Mouse (Mus musculus) forebrain, embryonic 13.5 days (tissue): ENCODE data around the gene Alpl. TPM values are rescaled to one million over a fixed set of nuclear protein-coding genes. Genes with fewer than 3 reads are reported as not detected.

Experiments
- ATAC-seq: fragments of 200-750 bp; cut with Nextera tagmentation; 2 replicates; pipeline ENCODE4 v1.8.0; 2017
- H3K27ac ChIP-seq: fragments of 300-500 bp; sonication (generic); 2 replicates; pipeline ENCODE4 v1.5.1; 2015; ENCODE audit warnings: inconsistent platforms, mild to moderate bottlenecking, moderate library complexity
- H3K27me3 ChIP-seq: fragments of 300-500 bp; sonication (generic); 2 replicates; pipeline ENCODE4 v1.6.1; 2015; ENCODE audit warnings: mild to moderate bottlenecking, inconsistent platforms
- H3K36me3 ChIP-seq: fragments of 300-500 bp; sonication (generic); 2 replicates; pipeline ENCODE4 v1.6.1; 2015; ENCODE audit warnings: mild to moderate bottlenecking, inconsistent platforms; ENCODE audit not compliant: poor library complexity, severe bottlenecking
- H3K4me1 ChIP-seq: fragments of 300-500 bp; sonication (generic); 2 replicates; pipeline ENCODE4 v1.6.1; 2015; ENCODE audit warnings: inconsistent platforms
- H3K4me2 ChIP-seq: fragments of 300-500 bp; sonication (generic); 2 replicates; pipeline ENCODE4 v1.6.1; 2015; ENCODE audit warnings: inconsistent platforms, mild to moderate bottlenecking, moderate library complexity
- H3K4me3 ChIP-seq: fragments of 300-500 bp; sonication (generic); 2 replicates; pipeline ENCODE4 v1.5.1; 2015; ENCODE audit warnings: mild to moderate bottlenecking, inconsistent platforms
- H3K9ac ChIP-seq: fragments of 300-500 bp; sonication (generic); 2 replicates; pipeline ENCODE4 v1.6.1; 2015; ENCODE audit warnings: mild to moderate bottlenecking, inconsistent platforms
- H3K9me3 ChIP-seq: fragments of 300-500 bp; sonication (generic); replicated peaks from 2 replicates; pipeline ENCODE4 v1.6.1; 2016; ENCODE audit warnings: inconsistent platforms
- WGBS: fragments of 180-500 bp; shearing (Covaris S2); methylation state at CpG from one replicate; pipeline ENCODE4 v1.1.7; 2015; 5-methylcytosine and 5-hydroxymethylcytosine counted together
- polyA plus RNA-seq: library from polyadenylated mRNA; unstranded; fragments of >200 nt; fragmentation: Nextera tagmentation; extraction: Ambion mirVana; gene quantifications from 2 replicates; pipeline ENCODE4 v1.2.1, GENCODE M21; 2015

Gene Alpl
- polyA plus RNA-seq, 1 experiment from 2014 or later = 10.5 TPM

- Histone ChIP-seq H3K4me2 (no peak overlapping the region), H3K9me3 (no peaks in the 10 kb centered on the region), H3K36me3 (no peaks in the 10 kb centered on the region), H3K9ac (no peak overlapping the region), H3K27me3 (no peaks in the 10 kb centered on the region), H3K4me3 (no peak overlapping the region), H3K27ac (no peak overlapping the region), H3K4me1 (peaks cover 10% of the 10 kb centered on the region)
- ATAC-seq = no peak
- WGBS = 79% methylated on average over 17 of the region's 17 CpGs
Observed at GRCm38 (mm10) chr4:137778397-137779184, 17.6 kb downstream of the Alpl start.

GRCm38 (mm10) chr4:137777866-137778265 is 18.3 kb downstream of the Alpl start:
- H3K9ac ChIP-seq = no peak overlapping the region
- peaks cover 12% of the 10 kb centered on the region for H3K4me1 ChIP-seq
- H3K27ac ChIP-seq = no peak overlapping the region
- H3K9me3 ChIP-seq = no peaks in the 10 kb centered on the region
- 82% methylated on average over 4 of the region's 4 CpGs for WGBS
- H3K36me3 ChIP-seq = no peaks in the 10 kb centered on the region
- H3K4me3 ChIP-seq = no peak overlapping the region
- no peak overlapping the region for H3K4me2 ChIP-seq
- no peaks in the 10 kb centered on the region for H3K27me3 ChIP-seq
- no peak for ATAC-seq

DNA sequence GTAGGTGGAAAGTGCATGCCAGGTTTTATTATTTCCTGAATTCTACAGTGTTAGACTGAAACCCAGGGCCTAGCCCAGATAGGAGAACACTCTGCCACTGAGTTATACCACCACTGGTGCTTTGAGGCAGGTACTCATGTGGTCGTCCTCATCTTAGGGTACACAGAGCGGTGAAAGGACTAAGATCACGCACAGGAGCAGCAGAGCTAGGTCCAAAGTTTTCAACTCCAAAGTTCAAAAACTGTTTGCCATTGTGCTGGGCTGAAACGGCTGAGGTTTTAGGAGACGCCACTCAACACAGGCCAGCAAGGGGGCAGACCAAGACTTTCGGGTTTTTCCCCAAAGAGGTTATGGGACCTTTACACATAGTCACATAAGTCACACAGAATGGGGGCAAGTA is 21.7 kb downstream of the Alpl start:
- peaks cover 12% of the 10 kb centered on the region for H3K4me1 ChIP-seq

DNA sequence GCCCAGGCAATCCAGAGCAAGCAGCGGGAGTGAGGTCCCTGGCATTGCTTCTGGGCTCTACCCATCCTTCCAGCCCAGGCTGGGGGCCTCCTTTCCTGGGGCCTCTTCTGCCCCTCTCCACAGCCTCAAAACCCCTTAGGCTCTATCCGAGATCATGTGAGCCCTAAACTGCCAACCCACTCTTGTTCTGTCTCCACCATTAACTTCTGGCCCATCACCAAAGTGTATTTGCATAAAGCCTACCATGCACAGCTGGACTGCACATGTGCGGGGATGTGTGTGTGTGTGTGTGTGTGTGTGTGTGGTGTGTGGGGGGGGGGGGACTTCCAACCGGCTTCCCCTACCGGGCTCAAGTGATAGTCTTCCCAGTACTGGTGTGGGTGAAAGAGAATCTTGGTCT is 22.2 kb downstream of the Alpl start:
- Histone ChIP-seq H3K36me3 (no peaks in the 10 kb centered on the region), H3K4me3 (no peak overlapping the region), H3K9me3 (no peaks in the 10 kb centered on the region), H3K4me1 (peaks cover 12% of the 10 kb centered on the region), H3K27me3 (no peaks in the 10 kb centered on the region), H3K9ac (no peak overlapping the region), H3K4me2 (no peak overlapping the region), H3K27ac (no peak overlapping the region)
- no peak for ATAC-seq
- 65% methylated on average over 5 of the region's 5 CpGs for WGBS

More for the DNA sequence above, 21.7 kb downstream of the Alpl start:
- ATAC-seq = no peak
- no peak overlapping the region for H3K9ac ChIP-seq
- no peak overlapping the region for H3K4me3 ChIP-seq
- H3K27me3 ChIP-seq = no peaks in the 10 kb centered on the region
- H3K4me2 ChIP-seq = no peak overlapping the region
- H3K27ac ChIP-seq = no peak overlapping the region
- WGBS = 88% methylated on average over 6 of the region's 6 CpGs
- H3K9me3 ChIP-seq = no peaks in the 10 kb centered on the region
- H3K36me3 ChIP-seq = no peaks in the 10 kb centered on the region

DNA sequence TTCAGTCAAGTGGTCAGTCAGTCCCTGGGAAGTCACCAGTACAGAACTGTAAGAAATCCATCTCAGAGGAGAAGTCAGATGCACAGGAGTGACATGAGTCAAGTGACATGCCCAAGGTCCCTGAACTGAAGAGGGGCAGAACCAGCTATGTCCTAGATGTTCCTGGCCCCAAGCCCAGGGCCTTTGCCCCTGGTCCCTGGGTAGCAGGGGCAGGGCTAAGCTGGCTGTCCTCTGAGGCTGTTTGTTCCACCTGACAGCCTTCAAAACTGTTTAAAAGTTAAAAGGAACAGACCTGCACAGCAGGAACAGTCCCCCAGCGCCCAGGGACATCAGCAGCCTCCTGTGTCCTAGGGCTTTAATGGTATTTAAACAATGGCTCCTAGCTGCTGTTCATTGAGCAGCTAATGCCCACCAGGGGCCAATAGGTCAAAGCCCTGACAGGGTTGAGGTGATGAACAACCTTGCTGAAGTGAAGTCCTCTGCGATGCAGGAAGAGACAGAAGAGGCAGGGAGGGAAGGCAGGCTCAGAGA is 22.8 kb downstream of the Alpl start:
- no peaks in the 10 kb centered on the region for H3K36me3 ChIP-seq
- no peak overlapping the region for H3K27ac ChIP-seq
- no peak overlapping the region for H3K4me2 ChIP-seq
- 13% methylated on average over 2 of the region's 2 CpGs for WGBS
- no peak overlapping the region for H3K9ac ChIP-seq
- H3K4me3 ChIP-seq = no peak overlapping the region
- no peak for ATAC-seq
- H3K4me1 ChIP-seq = peaks cover 9% of the 10 kb centered on the region
- no peaks in the 10 kb centered on the region for H3K27me3 ChIP-seq
- H3K9me3 ChIP-seq = no peaks in the 10 kb centered on the region

DNA sequence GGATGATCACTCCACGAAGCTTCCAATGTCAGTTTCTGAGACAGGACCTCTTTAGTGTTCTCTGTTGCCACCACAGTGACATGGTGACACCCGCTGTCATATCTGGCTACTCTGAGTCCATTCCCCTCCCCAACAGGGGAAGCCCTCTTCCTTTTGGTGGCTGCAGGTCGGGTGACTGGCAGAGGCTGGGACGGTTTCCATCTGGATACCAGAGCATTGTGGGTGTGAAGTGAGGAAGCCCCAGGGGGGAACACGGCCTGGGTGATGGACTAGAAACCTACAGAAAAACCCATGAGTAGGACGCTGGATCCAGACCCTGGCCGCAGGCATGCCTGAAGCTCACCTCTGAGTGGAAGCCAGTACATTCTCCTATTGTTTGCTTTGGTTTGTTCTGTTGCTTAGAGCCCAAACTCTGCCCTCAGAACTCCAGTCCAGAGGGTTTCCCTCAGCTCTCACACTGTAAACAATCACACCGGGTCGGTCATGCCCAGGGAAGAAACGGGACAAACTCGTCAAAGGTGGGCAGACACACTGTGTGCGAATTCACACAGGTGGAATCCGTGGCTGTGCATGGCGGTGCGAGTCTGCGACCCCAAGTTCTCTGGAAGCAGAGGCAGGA is 23.6 kb downstream of the Alpl start:
- Histone ChIP-seq H3K27me3 (no peaks in the 10 kb centered on the region), H3K4me3 (no peak overlapping the region), H3K4me2 (no peak overlapping the region), H3K4me1 (peaks cover 9% of the 10 kb centered on the region), H3K9me3 (no peaks in the 10 kb centered on the region), H3K27ac (no peak overlapping the region), H3K9ac (no peak overlapping the region), H3K36me3 (no peaks in the 10 kb centered on the region)
- 88% methylated on average over 16 of the region's 16 CpGs for WGBS
- no peak for ATAC-seq

DNA sequence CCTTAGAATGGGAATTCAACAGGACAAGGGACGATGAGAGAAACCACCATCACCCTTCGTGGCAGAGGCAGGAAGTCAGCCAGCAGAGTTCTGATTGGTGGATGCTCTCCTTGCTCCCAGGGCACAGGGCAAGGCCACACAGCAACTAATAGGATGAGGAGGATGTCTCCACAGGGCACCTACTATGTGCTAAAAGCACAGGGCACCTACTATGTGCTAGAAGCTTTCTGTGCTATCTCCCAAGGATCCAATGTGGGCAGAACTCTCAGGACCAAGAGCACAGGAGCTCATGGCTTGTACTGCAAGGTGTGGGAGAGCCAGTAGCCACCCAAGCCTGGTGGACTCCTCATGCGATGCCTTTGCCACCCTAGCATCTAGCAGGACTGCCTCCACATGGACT is 24.4 kb downstream of the Alpl start:
- Histone ChIP-seq H3K4me2 (no peak overlapping the region), H3K9ac (no peak overlapping the region), H3K36me3 (no peaks in the 10 kb centered on the region), H3K4me3 (no peak overlapping the region), H3K27ac (no peak overlapping the region), H3K27me3 (no peaks in the 10 kb centered on the region), H3K9me3 (no peaks in the 10 kb centered on the region), H3K4me1 (peaks cover 10% of the 10 kb centered on the region)
- ATAC-seq = no peak
- WGBS = 81% methylated on average over 3 of the region's 3 CpGs

DNA sequence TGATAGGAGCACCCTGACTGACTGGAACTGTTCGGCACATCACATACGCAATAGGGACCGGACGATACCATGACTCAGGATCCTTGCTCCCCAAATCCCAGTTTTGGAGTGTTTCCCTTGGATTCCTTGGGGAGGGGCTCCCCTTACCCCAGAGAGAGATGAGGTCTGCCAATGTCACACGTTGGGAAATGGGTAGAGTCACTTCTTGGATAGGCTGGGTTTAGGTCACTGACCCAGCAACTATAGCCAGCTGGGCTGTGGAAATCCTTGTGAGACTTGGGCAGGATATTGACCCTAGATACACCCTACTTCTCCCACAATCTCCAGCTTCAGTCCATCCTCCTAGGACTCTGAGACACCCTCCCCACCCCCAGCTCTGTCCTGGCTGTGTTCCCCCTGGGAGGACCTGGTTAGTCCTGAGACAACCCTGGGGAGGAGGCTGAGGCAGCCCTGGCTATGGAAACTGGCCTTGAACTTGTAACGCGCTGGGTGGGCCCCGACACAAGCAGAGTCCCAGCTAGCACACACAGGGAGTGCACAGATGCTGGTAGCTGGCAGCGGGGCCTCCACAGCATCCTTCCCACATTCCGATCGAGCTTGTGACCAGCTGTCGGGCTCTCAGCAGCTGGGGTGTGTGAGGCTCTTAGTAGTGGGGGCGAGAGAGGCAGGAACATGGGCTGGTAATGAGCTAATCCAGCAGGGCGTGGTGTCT is 25.1 kb downstream of the Alpl start:
- Histone ChIP-seq H3K9me3 (no peaks in the 10 kb centered on the region), H3K27ac (no peak overlapping the region), H3K4me2 (no peak overlapping the region), H3K27me3 (no peaks in the 10 kb centered on the region), H3K4me1 (peaks cover 17% of the 10 kb centered on the region), H3K4me3 (no peak overlapping the region), H3K36me3 (no peaks in the 10 kb centered on the region), H3K9ac (no peak overlapping the region)
- ATAC-seq = no peak
- WGBS = 80% methylated on average over 14 of the region's 14 CpGs

GRCm38 (mm10) chr4:137769635-137770034 is 26.5 kb downstream of the Alpl start:
- WGBS = 63% methylated on average over 7 of the region's 7 CpGs
- Histone ChIP-seq H3K4me1 (peaks cover 32% of the 10 kb centered on the region), H3K9ac (no peak overlapping the region), H3K4me3 (no peak overlapping the region), H3K27me3 (no peaks in the 10 kb centered on the region), H3K9me3 (no peaks in the 10 kb centered on the region), H3K27ac (no peak overlapping the region), H3K36me3 (no peaks in the 10 kb centered on the region), H3K4me2 (no peak overlapping the region)
- ATAC-seq = no peak

DNA sequence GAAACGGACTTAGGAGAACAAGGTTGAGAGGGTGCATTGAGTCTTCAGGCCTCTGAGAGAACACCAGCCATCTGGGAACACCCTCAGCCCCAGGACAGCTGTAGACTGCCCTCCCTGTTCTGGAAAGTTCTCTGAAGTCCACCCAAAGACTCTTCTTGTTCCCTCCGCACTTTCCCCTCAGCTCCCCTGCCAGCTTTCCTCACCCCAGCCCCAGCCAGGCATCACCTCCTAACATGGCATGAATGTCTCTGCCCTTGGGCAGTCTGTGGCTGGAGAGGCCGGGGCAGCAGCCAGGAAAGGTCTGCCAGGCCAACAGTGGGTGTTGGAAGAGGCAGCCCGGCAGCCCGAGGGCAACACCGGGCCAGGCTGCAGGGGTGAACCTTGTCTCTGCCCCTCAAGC is 27.4 kb downstream of the Alpl start:
- no peak for ATAC-seq
- Histone ChIP-seq H3K4me3 (no peak overlapping the region), H3K36me3 (no peaks in the 10 kb centered on the region), H3K27ac (no peak overlapping the region), H3K9me3 (no peaks in the 10 kb centered on the region), H3K4me2 (no peak overlapping the region), H3K9ac (no peak overlapping the region), H3K27me3 (no peaks in the 10 kb centered on the region), H3K4me1 (peaks cover 35% of the 10 kb centered on the region)
- 86% methylated on average over 6 of the region's 6 CpGs for WGBS

DNA sequence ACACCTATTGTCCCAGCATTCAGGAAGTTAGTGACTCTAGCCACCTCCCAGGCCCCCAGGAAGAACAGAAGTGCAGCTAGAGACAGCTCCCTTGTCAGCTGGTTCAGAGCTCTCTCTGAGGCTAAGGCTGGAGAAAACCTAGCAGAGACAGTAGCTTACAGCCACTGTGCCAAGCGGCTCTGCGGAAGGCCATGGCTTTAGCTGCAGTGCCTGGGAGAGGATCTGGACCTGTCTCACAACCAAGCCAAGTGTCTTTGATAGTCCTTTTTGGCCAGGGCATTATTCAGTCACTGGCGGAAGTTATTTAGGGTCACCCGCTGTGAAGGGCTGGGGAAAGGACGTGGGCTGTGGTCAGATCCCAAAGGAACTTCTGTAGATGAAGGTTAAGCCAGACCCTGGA is 27.8 kb downstream of the Alpl start:
- no peak for ATAC-seq
- WGBS = 69% methylated on average over 5 of the region's 5 CpGs
- Histone ChIP-seq H3K4me1 (peaks cover 31% of the 10 kb centered on the region), H3K4me3 (no peak overlapping the region), H3K27me3 (no peaks in the 10 kb centered on the region), H3K36me3 (no peaks in the 10 kb centered on the region), H3K9ac (no peak overlapping the region), H3K4me2 (no peak overlapping the region), H3K9me3 (no peaks in the 10 kb centered on the region), H3K27ac (no peak overlapping the region)

DNA sequence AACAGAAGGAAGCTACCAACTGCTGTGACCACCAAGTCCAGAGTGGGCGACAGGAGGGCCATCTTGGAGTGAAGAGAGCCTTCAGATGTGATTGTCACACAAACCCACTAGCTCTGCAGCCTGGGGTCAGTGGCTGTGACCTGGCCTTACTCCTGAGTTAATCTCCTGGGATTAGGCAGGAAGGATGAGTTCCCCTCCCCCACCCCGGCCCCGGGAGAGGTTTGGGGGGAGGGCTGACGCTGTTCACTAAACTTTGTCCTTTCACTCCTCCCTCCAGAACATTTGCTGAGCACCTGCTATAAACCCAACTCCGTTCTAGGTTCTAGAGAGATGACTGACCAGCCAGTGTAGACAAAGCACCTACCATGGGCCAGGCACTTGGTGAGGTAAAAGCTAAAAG is 29.8 kb downstream of the Alpl start:
- Histone ChIP-seq H3K4me3 (no peak overlapping the region), H3K9ac (no peak overlapping the region), H3K4me1 (peaks cover 28% of the 10 kb centered on the region), H3K9me3 (no peaks in the 10 kb centered on the region), H3K4me2 (no peak overlapping the region), H3K27ac (peak overlapping the region; percentile 92), H3K36me3 (no peaks in the 10 kb centered on the region), H3K27me3 (no peaks in the 10 kb centered on the region)
- 20% methylated on average over 5 of the region's 5 CpGs for WGBS
- ATAC-seq = no peak
